Mouse (Mus musculus) erythroblast, embryonic 14.5 days (primary cell): Measurements from ENCODE around the gene Irf7.

Experiments
- GATA1 ChIP-seq: IDR thresholded peaks from 2 replicates; pipeline ENCODE4 v1.6.1; 2012; ENCODE audit warnings: low read length, inconsistent platforms, mixed read lengths
- TAL1 ChIP-seq: IDR thresholded peaks from 3 replicates; pipeline ENCODE4 v1.6.1; 2012; ENCODE audit warnings: low read length, inconsistent platforms, mixed read lengths

- TF ChIP-seq TAL1, result no peak
- no peak for TF ChIP-seq GATA1
Observed at GRCm38 (mm10) chr7:141292583-141293388, 26.5 kb upstream of the Irf7 start.
